Mouse (Mus musculus) kidney, adult 2 months (tissue): ENCODE results near the gene Nlrp10.

ENCODE experiments used
- CTCF ChIP-seq: fragments of 200-500 bp; conservative IDR thresholded peaks from 2 replicates; pipeline ENCODE4 v1.5.1; 2011; ENCODE audit warnings: low read depth, mild to moderate bottlenecking, control low read depth, low read length, moderate library complexity, mixed read lengths; ENCODE audit not compliant: insufficient read depth, insufficient read length
- POLR2A ChIP-seq: fragments of 200-500 bp; IDR thresholded peaks from one replicate; pipeline ENCODE4 v1.6.1; 2011; ENCODE audit warnings: low read depth, low read length, control low read depth

DNA sequence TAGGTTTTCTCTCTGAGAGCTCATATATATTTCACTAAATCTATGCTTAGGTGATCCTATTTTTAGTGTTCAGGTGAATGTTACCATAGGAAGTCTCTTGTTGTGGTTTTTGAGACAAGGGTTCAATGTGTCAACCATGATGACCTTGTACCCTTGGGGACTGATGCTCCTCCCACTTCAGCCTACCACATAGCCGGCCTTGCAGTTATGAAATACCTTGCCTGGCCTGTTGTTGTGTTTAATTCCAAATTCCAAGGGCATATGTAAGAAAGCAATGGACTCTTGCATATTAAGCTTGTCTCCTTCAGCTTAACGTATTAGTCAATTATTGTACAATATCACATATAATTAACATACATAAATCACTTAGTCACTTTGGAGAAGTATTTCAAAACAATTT, 26.0 kb downstream of the Nlrp10 start:
- no peak for TF ChIP-seq POLR2A
- TF ChIP-seq CTCF: no peak
